Mouse (Mus musculus) cerebellum, adult 2 months (tissue): ENCODE results near the gene Paqr5. TPM values are rescaled to one million over a fixed set of nuclear protein-coding genes. Genes with fewer than 3 reads are reported as not detected.
A peak's percentile ranks its signal among the peaks of the same experiment; 100 is the strongest.

ENCODE experiments used
- DNase-seq, 2 experiments: peaks; one replicate each; pipeline ENCODE4 v3.0.0; 2021
- H3K27ac ChIP-seq: fragments of 200-500 bp; 2 replicates; pipeline ENCODE4 v1.5.1; 2012; ENCODE audit warnings: low read length, control low read depth, inconsistent platforms; ENCODE audit not compliant: insufficient read depth
- H3K27me3 ChIP-seq: fragments of 200-500 bp; 2 replicates; pipeline ENCODE4 v1.6.1; 2012; ENCODE audit warnings: inconsistent platforms, mild to moderate bottlenecking, low read length, moderate library complexity; ENCODE audit not compliant: control insufficient read depth, insufficient read depth
- H3K4me1 ChIP-seq: fragments of 200-500 bp; 2 replicates; pipeline ENCODE4 v1.6.1; 2011; ENCODE audit warnings: low read length; ENCODE audit not compliant: control insufficient read depth, insufficient read depth
- H3K4me3 ChIP-seq: fragments of 200-500 bp; replicated peaks from 2 replicates; pipeline ENCODE3; 2011; ENCODE audit warnings: mild to moderate bottlenecking, low read depth, low read length, control low read depth; ENCODE audit not compliant: insufficient read depth
- CTCF ChIP-seq: fragments of 200-500 bp; IDR thresholded peaks from 2 replicates; pipeline ENCODE4 v1.5.1; 2011; ENCODE audit warnings: low read depth, mild to moderate bottlenecking, control low read depth, low read length, moderate library complexity, borderline replicate concordance; ENCODE audit not compliant: insufficient read depth
- POLR2A ChIP-seq: fragments of 200-500 bp; IDR thresholded peaks from 2 replicates; pipeline ENCODE4 v1.6.1; 2011; ENCODE audit warnings: low read length, control low read depth, borderline replicate concordance; ENCODE audit not compliant: insufficient read depth
- WGBS: fragments of 180-500 bp; shearing (Covaris S2); methylation state at CpG from one replicate; pipeline ENCODE4 v1.1.7; 2018; 5-methylcytosine and 5-hydroxymethylcytosine counted together
- polyA plus RNA-seq: library from polyadenylated mRNA; depleted of rRNA; stranded (reverse); fragments of >200 nt; gene quantifications from 2 replicates; pipeline ENCODE4 v1.2.3, GENCODE M21; 2012

The Paqr5 gene
- polyA plus RNA-seq, 1 experiment = 5.7 TPM

DNA sequence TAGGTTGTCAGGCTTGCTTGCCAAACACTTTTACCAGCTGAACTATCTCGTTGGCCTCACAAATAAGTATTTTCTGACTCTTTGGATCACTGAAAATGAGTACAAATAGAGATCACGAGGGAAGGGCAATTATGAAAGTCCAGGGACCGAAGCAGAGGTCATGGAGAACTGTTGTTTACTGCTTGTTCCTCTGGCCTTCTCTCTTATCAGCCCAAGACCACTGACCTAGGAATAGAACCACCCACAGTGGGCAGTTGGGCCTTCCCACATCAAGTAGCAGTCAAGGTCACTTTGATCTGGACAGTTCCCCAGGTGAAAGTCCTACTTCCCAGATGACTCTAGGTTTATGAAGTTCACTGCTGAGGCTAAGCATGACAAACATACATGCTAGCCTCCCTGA lies 15.5 kb upstream of the Paqr5 start:
- 95% methylated on average over 3 of the region's 3 CpGs for WGBS
- H3K4me1 ChIP-seq = no peaks in the 10 kb centered on the region; the same call in 1 of the 2 replicates
- H3K27ac ChIP-seq = no peak overlapping the region
- H3K27me3 ChIP-seq = no peaks in the 10 kb centered on the region
- H3K4me3 ChIP-seq = no peak overlapping the region
- TF ChIP-seq CTCF (no peak), POLR2A (no peak)
- DNase-seq = no peak

- WGBS = 4% methylated on average over 20 of the region's 20 CpGs
- peak overlapping the region; percentile 35 for H3K4me3 ChIP-seq
Observed at GRCm38 (mm10) chr9:62040008-62040608, 13.5 kb upstream of the Paqr5 start.

DNA sequence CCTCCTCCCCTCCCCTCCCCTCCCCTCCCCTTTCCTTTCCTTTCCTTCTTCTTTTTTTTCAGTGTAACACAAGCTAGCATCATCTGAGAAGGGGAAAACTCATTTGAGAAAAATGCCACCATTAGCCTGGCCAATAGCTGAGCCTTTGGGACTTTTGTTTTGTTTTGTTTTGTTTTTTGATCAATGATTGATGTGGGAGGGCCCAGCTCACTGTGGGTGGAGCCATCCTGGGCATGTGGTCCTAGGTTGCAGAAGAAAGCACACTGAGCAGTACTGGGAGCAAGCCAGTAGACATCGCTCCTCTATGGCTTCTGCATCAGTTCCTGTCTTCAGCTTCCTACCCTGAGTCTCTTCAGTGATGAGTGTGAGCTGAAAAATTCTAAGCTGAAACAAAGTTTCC lies 9.2 kb upstream of the Paqr5 start:
- no peak overlapping the region for H3K4me3 ChIP-seq
- DNase-seq = no peak
- no peak for TF ChIP-seq CTCF
- no peak for TF ChIP-seq POLR2A
- WGBS = 87% methylated on average over 1 of the region's 1 CpGs
- no peak overlapping the region for H3K27ac ChIP-seq
- no peaks in the 10 kb centered on the region for H3K4me1 ChIP-seq
- H3K27me3 ChIP-seq = no peaks in the 10 kb centered on the region

More at GRCm38 (mm10) chr9:62040008-62040608, 13.5 kb upstream of the Paqr5 start:
- Histone ChIP-seq H3K27me3 (no peaks in the 10 kb centered on the region), H3K4me1 (no peaks in the 10 kb centered on the region; the same call in 1 of the 2 replicates), H3K27ac (no peak overlapping the region)
- DNase-seq = peak; percentile 83 to 91
- TF ChIP-seq POLR2A (no peak), CTCF (peak; percentile 99)

DNA sequence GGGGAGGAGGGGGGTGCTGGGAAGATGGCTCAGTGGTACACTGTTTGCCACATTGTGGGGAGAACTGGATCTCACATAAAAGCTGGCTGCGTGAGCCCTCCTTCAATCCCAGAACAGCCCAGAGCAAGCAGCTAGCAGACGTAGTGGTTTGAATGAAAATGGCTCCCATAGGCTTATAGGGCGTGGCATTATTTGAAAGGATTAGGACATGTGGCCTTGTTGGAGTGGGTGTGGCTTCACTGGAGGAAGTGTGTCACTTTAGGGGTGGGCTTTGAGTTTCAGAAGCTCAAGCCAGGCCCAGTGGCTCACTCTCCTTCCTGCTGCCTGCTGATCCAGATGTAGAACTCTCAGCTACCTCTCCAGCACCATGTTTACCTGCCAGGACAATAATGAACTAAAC lies 5.5 kb upstream of the Paqr5 start:
- H3K4me3 ChIP-seq = no peak overlapping the region
- no peak overlapping the region for H3K27ac ChIP-seq
- TF ChIP-seq CTCF = no peak
- TF ChIP-seq POLR2A = no peak
- WGBS = 96% methylated on average over 3 of the region's 3 CpGs
- DNase-seq = no peak
- no peaks in the 10 kb centered on the region for H3K4me1 ChIP-seq
- no peaks in the 10 kb centered on the region; the same call in 1 of the 2 replicates for H3K27me3 ChIP-seq

DNA sequence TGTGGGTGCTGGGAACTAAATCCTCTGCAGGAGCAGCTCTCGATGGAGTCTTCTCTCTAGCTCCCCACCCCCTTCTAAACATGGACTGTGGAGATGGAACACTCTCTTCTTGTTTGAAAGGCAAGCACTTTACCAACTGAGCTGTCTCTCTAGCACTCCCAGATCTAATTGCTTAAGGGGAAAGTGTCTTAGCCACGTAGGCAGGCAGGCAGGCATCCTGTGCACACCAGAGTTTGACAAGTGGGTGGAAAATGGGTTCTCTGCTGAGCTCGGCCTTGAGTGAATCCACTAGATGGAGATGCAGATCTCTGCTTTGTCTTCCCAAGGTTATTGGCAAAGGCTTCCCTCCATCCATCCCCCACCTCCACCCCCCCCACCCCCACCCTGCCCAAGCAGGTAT lies 1.4 kb upstream of the Paqr5 start:
- Histone ChIP-seq H3K4me1 (no peaks in the 10 kb centered on the region), H3K4me3 (no peak overlapping the region), H3K27me3 (no peaks in the 10 kb centered on the region; the same call in 1 of the 2 replicates), H3K27ac (no peak overlapping the region)
- 75% methylated on average over 3 of the region's 3 CpGs for WGBS
- TF ChIP-seq CTCF (no peak), POLR2A (no peak)
- no peak for DNase-seq

GRCm38 (mm10) chr9:62025056-62025455 lies 1.6 kb downstream of the Paqr5 start:
- H3K4me1 ChIP-seq = no peaks in the 10 kb centered on the region
- WGBS = 36% methylated on average over 5 of the region's 5 CpGs
- H3K4me3 ChIP-seq = no peak overlapping the region
- DNase-seq = no peak
- H3K27me3 ChIP-seq = no peaks in the 10 kb centered on the region; the same call in 1 of the 2 replicates
- TF ChIP-seq CTCF = no peak
- no peak for TF ChIP-seq POLR2A
- H3K27ac ChIP-seq = no peak overlapping the region

DNA sequence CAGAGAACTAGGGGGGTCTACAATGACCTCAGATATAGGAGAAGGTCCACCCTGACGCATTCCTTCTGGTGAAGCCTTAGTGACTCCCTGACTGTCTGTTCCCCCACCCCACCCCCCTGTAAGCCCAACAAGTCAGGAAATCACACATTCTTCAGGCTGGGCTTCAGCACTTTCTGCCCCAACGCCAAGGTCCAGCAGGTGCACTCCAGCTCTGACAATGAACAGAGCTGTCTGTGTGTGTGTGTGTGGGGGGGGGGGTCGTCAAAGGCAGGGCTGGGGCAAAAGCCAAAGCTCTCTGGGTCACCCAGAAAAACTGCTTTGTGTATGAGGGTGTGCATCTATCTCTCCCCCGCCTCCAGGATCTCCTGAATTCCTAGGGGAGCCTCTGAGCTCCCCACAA lies 2.8 kb downstream of the Paqr5 start:
- H3K27ac ChIP-seq = no peak overlapping the region
- no peak for DNase-seq
- no peak overlapping the region for H3K4me3 ChIP-seq
- TF ChIP-seq POLR2A = no peak
- no peak for TF ChIP-seq CTCF
- 48% methylated on average over 4 of the region's 4 CpGs for WGBS
- no peaks in the 10 kb centered on the region; the same call in 1 of the 2 replicates for H3K27me3 ChIP-seq
- no peaks in the 10 kb centered on the region for H3K4me1 ChIP-seq

DNA sequence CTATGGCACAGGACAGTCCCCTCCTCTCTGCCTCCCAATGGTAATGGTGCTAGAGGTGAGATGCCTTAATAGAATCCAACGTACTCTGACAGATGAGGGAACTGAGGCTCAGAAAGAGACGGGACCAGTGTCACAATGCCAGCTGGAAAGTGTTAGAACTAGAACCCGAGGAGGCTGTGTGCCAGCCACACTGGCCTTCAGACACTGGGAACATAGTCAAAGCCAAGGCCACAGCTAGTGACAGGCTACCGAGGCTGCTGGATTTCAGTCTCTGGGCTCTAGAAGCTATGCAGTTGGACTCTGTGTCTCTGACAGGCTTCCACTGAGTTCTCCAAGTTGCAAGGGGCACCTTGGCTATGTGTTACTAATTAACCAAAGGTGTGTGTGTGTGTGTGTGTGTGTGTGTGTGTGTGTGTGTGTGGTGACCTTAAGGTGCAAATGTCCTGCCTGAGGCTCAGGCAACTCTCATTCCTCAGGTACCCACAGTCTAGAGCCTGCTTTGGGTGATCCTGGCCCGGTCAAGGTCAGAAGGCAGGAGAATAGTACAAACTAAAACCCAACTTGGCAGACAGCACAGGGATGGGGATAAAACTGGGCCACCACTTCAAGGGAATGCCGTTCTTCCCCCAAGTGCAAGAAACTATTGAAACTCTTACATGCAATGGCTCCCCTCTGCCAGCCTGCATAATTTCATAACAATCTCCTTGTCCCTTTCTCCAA lies 3.5 kb downstream of the Paqr5 start:
- Histone ChIP-seq H3K27ac (no peak overlapping the region), H3K27me3 (no peaks in the 10 kb centered on the region; the same call in 1 of the 2 replicates), H3K4me1 (no peaks in the 10 kb centered on the region), H3K4me3 (no peak overlapping the region)
- WGBS = 61% methylated on average over 6 of the region's 6 CpGs
- no peak for DNase-seq
- TF ChIP-seq CTCF (no peak), POLR2A (no peak)
